Mouse (Mus musculus): ENCODE data around the gene Rab5b.
"Not testable (repeated sequence)": the region's sequence is repeated elsewhere in the genome, so short reads cannot be mapped to it uniquely, and the experiment has no call there.

Rab5b gene

GRCm38 (mm10) chr10:128695992-128696807, at the start of gene Rab5b:
Gene Rab5b, minus strand, starts transcription at chr10:128696264.
- DNase-seq: peak; percentile 99

GRCm38 (mm10) chr10:128744680-128745601, 48.9 kb upstream of the Rab5b start, which contains the start of gene Dgka:
Gene Dgka, minus strand, starts transcription at chr10:128744855.
- no peak for DNase-seq

GRCm38 (mm10) chr10:128744211-128744610, 48.1 kb upstream of the Rab5b start:
- no peak for DNase-seq

GRCm38 (mm10) chr10:128743791-128744191, 47.7 kb upstream of the Rab5b start:
- DNase-seq: peak; percentile 41

GRCm38 (mm10) chr10:128743235-128743634, 47.2 kb upstream of the Rab5b start:
- no peak for DNase-seq

- DNase-seq: no peak
These were observed 46.6 kb upstream of the Rab5b start for GRCm38 (mm10) chr10:128742616-128743015.

- DNase-seq: no peak
These were observed 44.2 kb upstream of the Rab5b start for GRCm38 (mm10) chr10:128740296-128740695.

- DNase-seq: peak; percentile 10
These were observed 41.4 kb upstream of the Rab5b start for GRCm38 (mm10) chr10:128737435-128737834.

GRCm38 (mm10) chr10:128731992-128732391, 35.9 kb upstream of the Rab5b start:
- no peak for DNase-seq

- DNase-seq: peak; percentile 31
These were observed 35.0 kb upstream of the Rab5b start for GRCm38 (mm10) chr10:128731002-128731433.

- no peak for DNase-seq
These were observed 32.0 kb upstream of the Rab5b start for GRCm38 (mm10) chr10:128728059-128728458.

- DNase-seq: not testable (repeated sequence)
These were observed 29.4 kb upstream of the Rab5b start for GRCm38 (mm10) chr10:128725466-128725865.

GRCm38 (mm10) chr10:128715559-128716537, 19.8 kb upstream of the Rab5b start:
- DNase-seq: no peak

- DNase-seq: not testable (repeated sequence)
These were observed 15.3 kb upstream of the Rab5b start for GRCm38 (mm10) chr10:128711318-128711717.

GRCm38 (mm10) chr10:128705317-128705693, 9.2 kb upstream of the Rab5b start:
- DNase-seq: no peak

GRCm38 (mm10) chr10:128704491-128705316, 8.6 kb upstream of the Rab5b start, which contains the start of gene Cdk2:
Gene Cdk2, minus strand, starts transcription at chr10:128705031.
- DNase-seq: peak; percentile 84

- no peak for DNase-seq
These were observed 7.8 kb upstream of the Rab5b start, which contains the start of gene Pmel for GRCm38 (mm10) chr10:128703895-128704294. Gene Pmel, plus strand, starts transcription at chr10:128704195.

- no peak for DNase-seq
These were observed 6.4 kb upstream of the Rab5b start for GRCm38 (mm10) chr10:128702328-128703007.

- DNase-seq: no peak
These were observed 4.6 kb upstream of the Rab5b start for GRCm38 (mm10) chr10:128700712-128701111.

- DNase-seq: no peak
These were observed 3.5 kb upstream of the Rab5b start for GRCm38 (mm10) chr10:128699611-128700010.

- no peak for DNase-seq
These were observed 2.9 kb upstream of the Rab5b start for GRCm38 (mm10) chr10:128699006-128699405.

All from right cerebral cortex, postnatal 25 days (tissue).